Mouse (Mus musculus) intestine, postnatal 0 days (tissue): ENCODE results near the gene Osbpl10. TPM values are rescaled to one million over a fixed set of nuclear protein-coding genes. Genes with fewer than 3 reads are reported as not detected.
"Not testable (repeated sequence)": the region's sequence is repeated elsewhere in the genome, so short reads cannot be mapped to it uniquely, and the experiment has no call there.

ENCODE experiments used
- ATAC-seq: fragments of 200-750 bp; cut with Nextera tagmentation; 2 replicates; pipeline ENCODE4 v1.8.0; 2017; ENCODE audit warnings: mild to moderate bottlenecking, moderate TSS enrichment, moderate library complexity
- H3K27ac ChIP-seq: fragments of 300-500 bp; sonication (generic); 2 replicates; pipeline ENCODE4 v1.5.1; 2014; ENCODE audit warnings: mild to moderate bottlenecking, low read depth, low read length, moderate library complexity
- H3K27me3 ChIP-seq: fragments of 300-500 bp; sonication (generic); replicated peaks from 2 replicates; pipeline ENCODE4 v1.6.1; 2014; ENCODE audit warnings: low read length, mixed read lengths; ENCODE audit not compliant: control insufficient read depth, insufficient read depth
- H3K36me3 ChIP-seq: fragments of 300-500 bp; sonication (generic); 2 replicates; pipeline ENCODE4 v1.6.1; 2014; ENCODE audit warnings: mild to moderate bottlenecking, moderate library complexity; ENCODE audit not compliant: control insufficient read depth, insufficient read depth
- H3K4me1 ChIP-seq: fragments of 300-500 bp; sonication (generic); replicated peaks from 2 replicates; pipeline ENCODE4 v1.6.1; 2014; ENCODE audit warnings: antibody characterized with exemption, low read length, mixed read lengths; ENCODE audit not compliant: control insufficient read depth, insufficient read depth
- H3K4me2 ChIP-seq: fragments of 300-500 bp; sonication (generic); replicated peaks from 2 replicates; pipeline ENCODE4 v1.6.1; 2014; ENCODE audit warnings: low read depth, mild to moderate bottlenecking, moderate library complexity
- H3K4me3 ChIP-seq: fragments of 300-500 bp; sonication (generic); 2 replicates; pipeline ENCODE4 v1.5.1; 2014; ENCODE audit warnings: low read depth, low read length
- H3K9ac ChIP-seq: fragments of 300-500 bp; sonication (generic); 2 replicates; pipeline ENCODE4 v1.6.1; 2014; ENCODE audit warnings: mild to moderate bottlenecking, low read depth, low read length
- H3K9me3 ChIP-seq: fragments of 300-500 bp; sonication (generic); 2 replicates; pipeline ENCODE4 v1.6.1; 2016; ENCODE audit warnings: mixed run types; ENCODE audit not compliant: control insufficient read depth
- CTCF ChIP-seq: sonication (generic); IDR thresholded peaks from 2 replicates; pipeline ENCODE4 v1.5.1; 2016; ENCODE audit warnings: low read depth, mild to moderate bottlenecking, control low read depth, antibody characterized with exemption, moderate library complexity
- WGBS: fragments of 180-500 bp; shearing (Covaris S2); extraction: QIAGEN DNeasy Blood & Tissue Kit; methylation state at CpG from one replicate; pipeline ENCODE4 v1.1.7; 2014; 5-methylcytosine and 5-hydroxymethylcytosine counted together
- polyA plus RNA-seq: library from polyadenylated mRNA; unstranded; fragments of >200 nt; fragmentation: Nextera tagmentation; extraction: Ambion mirVana; gene quantifications from 2 replicates; pipeline ENCODE4 v1.2.1, GENCODE M21; 2015

Osbpl10 gene
- polyA plus RNA-seq, 1 experiment from 2014 or later = 4.3 TPM

GRCm38 (mm10) chr9:115023137-115023536 is 44.8 kb downstream of the Osbpl10 start:
- Histone ChIP-seq H3K9me3 (no peaks in the 10 kb centered on the region), H3K27ac (no peak overlapping the region), H3K9ac (no peak overlapping the region), H3K36me3 (no peaks in the 10 kb centered on the region), H3K4me3 (no peak overlapping the region), H3K4me1 (no peaks in the 10 kb centered on the region), H3K27me3 (no peaks in the 10 kb centered on the region), H3K4me2 (no peak overlapping the region)
- 81% methylated on average over 3 of the region's 3 CpGs for WGBS
- TF ChIP-seq CTCF = peak; percentile 18; the same call in 1 of the 2 replicates
- no peak for ATAC-seq

GRCm38 (mm10) chr9:115023708-115024383 is 45.5 kb downstream of the Osbpl10 start:
- H3K36me3 ChIP-seq = no peaks in the 10 kb centered on the region
- H3K27me3 ChIP-seq = no peaks in the 10 kb centered on the region
- no peaks in the 10 kb centered on the region for H3K4me1 ChIP-seq
- H3K9me3 ChIP-seq = no peaks in the 10 kb centered on the region
- H3K9ac ChIP-seq = no peak overlapping the region
- H3K27ac ChIP-seq = no peak overlapping the region
- WGBS = 86% methylated on average over 10 of the region's 10 CpGs
- ATAC-seq = no peak
- no peak for TF ChIP-seq CTCF
- no peak overlapping the region for H3K4me2 ChIP-seq
- no peak overlapping the region for H3K4me3 ChIP-seq

GRCm38 (mm10) chr9:115029307-115029706 is 50.9 kb downstream of the Osbpl10 start:
- no peak for TF ChIP-seq CTCF
- Histone ChIP-seq H3K9ac (no peak overlapping the region), H3K4me2 (no peak overlapping the region), H3K9me3 (no peaks in the 10 kb centered on the region), H3K27me3 (no peaks in the 10 kb centered on the region), H3K36me3 (no peaks in the 10 kb centered on the region), H3K4me1 (no peaks in the 10 kb centered on the region), H3K4me3 (no peak overlapping the region), H3K27ac (no peak overlapping the region)
- 15% methylated on average over 3 of the region's 3 CpGs for WGBS
- ATAC-seq = no peak

- H3K27ac ChIP-seq = no peak overlapping the region
- H3K27me3 ChIP-seq = no peaks in the 10 kb centered on the region
- no peak overlapping the region for H3K4me3 ChIP-seq
- no peak overlapping the region for H3K4me2 ChIP-seq
- H3K4me1 ChIP-seq = no peaks in the 10 kb centered on the region
- no peak overlapping the region for H3K9ac ChIP-seq
- no peaks in the 10 kb centered on the region for H3K36me3 ChIP-seq
- ATAC-seq = no peak
- no peaks in the 10 kb centered on the region for H3K9me3 ChIP-seq
- no peak for TF ChIP-seq CTCF
- 74% methylated on average over 4 of the region's 4 CpGs for WGBS
Measured at GRCm38 (mm10) chr9:115030581-115030980, 52.2 kb downstream of the Osbpl10 start.

- not testable (repeated sequence) for H3K9me3 ChIP-seq, H3K4me3 ChIP-seq, ATAC-seq, H3K36me3 ChIP-seq, H3K27me3 ChIP-seq, H3K4me2 ChIP-seq, H3K9ac ChIP-seq, H3K27ac ChIP-seq, H3K4me1 ChIP-seq
- 82% methylated on average over 1 of the region's 1 CpGs for WGBS
Measured at GRCm38 (mm10) chr9:115031046-115031445, 52.7 kb downstream of the Osbpl10 start.

- Histone ChIP-seq H3K27ac (no peak overlapping the region), H3K4me3 (no peak overlapping the region), H3K4me1 (no peaks in the 10 kb centered on the region), H3K9me3 (no peaks in the 10 kb centered on the region), H3K4me2 (no peak overlapping the region), H3K9ac (no peak overlapping the region), H3K27me3 (no peaks in the 10 kb centered on the region), H3K36me3 (no peaks in the 10 kb centered on the region)
- WGBS = 86% methylated on average over 7 of the region's 7 CpGs
- no peak for ATAC-seq
- TF ChIP-seq CTCF = no peak
Measured at GRCm38 (mm10) chr9:115032786-115033185, 54.4 kb downstream of the Osbpl10 start.

- Histone ChIP-seq H3K4me2 (no peak overlapping the region), H3K4me1 (no peaks in the 10 kb centered on the region), H3K27ac (no peak overlapping the region), H3K9ac (no peak overlapping the region), H3K36me3 (no peaks in the 10 kb centered on the region), H3K4me3 (no peak overlapping the region), H3K27me3 (no peaks in the 10 kb centered on the region), H3K9me3 (no peaks in the 10 kb centered on the region)
- no peak for ATAC-seq
- TF ChIP-seq CTCF = no peak
- 72% methylated on average over 6 of the region's 6 CpGs for WGBS
Measured at GRCm38 (mm10) chr9:115034271-115034670, 55.9 kb downstream of the Osbpl10 start.
